Mouse (Mus musculus): ENCODE measurements at regions not wholly inside any gene's neighbourhood (a gene's known extent, or its start where the extent isn't known, plus 50 kb on each side); places are given as distances from the start of the nearest gene placed in this dataset.
"Not testable (repeated sequence)": the region's sequence is repeated elsewhere in the genome, so short reads cannot be mapped to it uniquely, and the experiment has no call there.

DNA sequence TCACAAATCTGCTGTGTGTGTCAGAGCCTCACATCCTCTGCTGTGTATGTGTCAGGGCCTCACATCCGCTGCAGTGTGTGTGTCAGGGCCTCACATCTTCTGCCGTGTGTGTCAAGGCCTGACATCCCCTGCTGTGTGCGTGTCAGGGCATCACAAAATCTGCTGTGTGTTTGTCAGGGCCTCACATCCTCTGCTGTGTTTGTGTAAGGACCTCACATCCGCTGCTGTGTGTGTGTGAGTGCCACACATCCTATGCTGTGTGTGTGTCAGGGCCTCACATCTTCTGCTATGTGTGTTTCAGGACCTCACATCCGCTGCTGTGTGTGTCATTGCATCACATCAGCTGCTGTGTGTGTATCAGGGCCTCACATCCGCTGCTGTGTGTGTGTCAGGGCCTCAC lies 63.3 kb downstream of the Asmt start:
- peak; percentile 0 for DNase-seq (ENCODE audit: low read depth in 2 of 2, low spot score in 2 of 2)

DNA sequence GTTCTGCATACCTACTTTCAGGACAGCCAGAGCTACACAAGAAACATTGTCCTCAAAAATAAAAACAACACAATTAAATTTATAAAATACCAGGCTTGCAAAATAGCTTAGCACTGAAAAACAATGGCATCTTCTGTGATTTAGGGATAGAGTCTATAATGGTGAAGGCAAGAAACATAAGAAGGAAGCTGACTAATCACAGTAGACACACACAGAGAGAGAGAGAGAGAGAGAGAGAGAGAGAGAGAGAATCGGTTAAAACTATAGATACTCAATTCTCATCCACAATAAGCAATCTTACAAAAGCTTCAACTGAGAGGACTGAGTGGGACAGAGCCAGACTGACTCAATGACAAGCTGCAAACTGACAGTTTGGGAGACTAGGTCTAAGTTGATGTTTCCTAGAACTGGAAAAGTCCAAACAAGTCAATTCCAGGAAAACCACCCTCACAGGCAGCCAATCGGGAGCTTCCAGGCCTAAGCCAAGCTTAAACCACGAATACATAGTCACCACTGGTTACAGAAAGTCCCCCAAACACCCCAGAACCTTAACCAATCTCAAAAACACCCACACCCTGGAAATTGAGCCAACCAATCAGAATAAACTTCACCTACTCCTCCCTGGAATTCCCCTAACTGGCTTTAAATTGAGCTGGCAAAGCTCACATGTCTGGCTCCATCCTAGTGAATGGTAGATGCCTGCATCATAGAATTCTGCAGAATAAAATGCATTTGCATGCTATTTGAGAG lies 81.2 kb downstream of the Asmt start:
- not testable (repeated sequence) for DNase-seq (ENCODE audit: low read depth in 2 of 2, low spot score in 2 of 2)

All from CD8-positive naive resting alpha-beta T cell, adult 2 months (primary cell).